ENCODE assay signal across 9 mouse cellular contexts in genomic region chr17:21009726-21010125, GRCm38 (mm10). TPM values are rescaled to one million over a fixed set of nuclear protein-coding genes. Genes with fewer than 3 reads are reported as not detected.
DNase-seq lines count a peak whose midpoint lies in the region; ATAC-seq and TF ChIP-seq lines count a peak whose summit lies in the region.
"Had no signal": no experiment of that assay in that cellular context is flagged by ENCODE, and none has a peak within 500 bp of the region (broad histone marks: within the 10 kb centered on the region; RNA-seq: fewer than 3 reads in every experiment).

No protein-coding gene starts in this region.

- H3K4me1 ChIP-seq in erythroblast, embryonic 14.5 days (ENCODE audit: control insufficient read depth) = peaks cover 24% of the 10 kb centered on the region
- H3K4me1 ChIP-seq in forebrain, embryonic 11.5 days (replicated peaks; ENCODE audit: control insufficient read depth, insufficient read depth, low read length) = no peaks in the 10 kb centered on the region
- peaks cover 5 to 12% of the 10 kb centered on the region in 2 experiments; a peak in 3 of 4 replicates for H3K4me1 ChIP-seq in liver, embryonic 14.5 days (replicated peaks; ENCODE audit: control insufficient read depth in 2 of 2, insufficient read depth in 2 of 2, low read length in 1 of 2)

- peak overlapping the region; percentile 95 for H3K4me3 ChIP-seq in erythroblast, embryonic 14.5 days (replicated peaks)
- peak overlapping the region; percentile 77 for H3K4me3 ChIP-seq in forebrain, embryonic 11.5 days (ENCODE audit: low read depth, low read length)
- H3K4me3 ChIP-seq in liver, embryonic 14.5 days (ENCODE audit: insufficient read depth in 1 of 2, low read depth in 2 of 2, low read length in 2 of 2) = peak overlapping the region; percentile 75 to 84

- peak overlapping the region; percentile 87 for H3K9ac ChIP-seq in forebrain, embryonic 11.5 days (ENCODE audit: low read length)
- H3K9ac ChIP-seq in liver, embryonic 14.5 days (replicated peaks) = peak overlapping the region; percentile 89

- DNase-seq in B cell, adult 2 months = peak; percentile 3 to 25
- no peak for DNase-seq in forebrain, embryonic 11.5 days (ENCODE audit: low spot score)
- DNase-seq in liver, embryonic 14.5 days (ENCODE audit: low read depth in 3 of 3, low spot score in 3 of 3) = peak in 1 of 3 experiments; percentile 4
- DNase-seq in frontal cortex, adult 2 months (ENCODE audit: extremely low spot score in 1 of 2, low spot score in 1 of 2) = no peak
- no peak for DNase-seq in spleen, postnatal 4 days (ENCODE audit: low spot score in 2 of 2)
- no peak for DNase-seq in gastrocnemius, adult 18-20 months (ENCODE audit: low spot score)

- no peaks in the 10 kb centered on the region for H3K9me3 ChIP-seq in erythroblast, embryonic 14.5 days (ENCODE audit: control insufficient read depth, low read length)
- H3K9me3 ChIP-seq in forebrain, embryonic 11.5 days (ENCODE audit: control insufficient read depth, low read length) = no peaks in the 10 kb centered on the region
- H3K9me3 ChIP-seq in liver, embryonic 14.5 days (ENCODE audit: control insufficient read depth, low read length) = no peaks in the 10 kb centered on the region

- no peaks in the 10 kb centered on the region for H3K27me3 ChIP-seq in erythroblast, embryonic 14.5 days (ENCODE audit: control insufficient read depth)
- H3K27me3 ChIP-seq in forebrain, embryonic 11.5 days (ENCODE audit: control insufficient read depth, insufficient read depth, low read length) = no peaks in the 10 kb centered on the region
- H3K27me3 ChIP-seq in liver, embryonic 14.5 days (ENCODE audit: control insufficient read depth, insufficient read depth, low read length) = no peaks in the 10 kb centered on the region

- TF ChIP-seq EP300 in liver, embryonic 14.5 days (IDR thresholded peaks at IDR 0.05; ENCODE audit: low read depth) = no peak

- peaks cover 25% of the 10 kb centered on the region for H3K36me3 ChIP-seq in erythroblast, embryonic 14.5 days (ENCODE audit: control insufficient read depth)
- no peaks in the 10 kb centered on the region; the same call in 1 of the 2 replicates for H3K36me3 ChIP-seq in forebrain, embryonic 11.5 days (ENCODE audit: control insufficient read depth, insufficient read depth, low read length)
- H3K36me3 ChIP-seq in liver, embryonic 14.5 days (replicated peaks; ENCODE audit: control insufficient read depth, insufficient read depth, low read depth) = peaks cover 9% of the 10 kb centered on the region

- H3K4me2 ChIP-seq in forebrain, embryonic 11.5 days (ENCODE audit: low read depth, low read length, severe bottlenecking) = peak overlapping the region; percentile 58
- H3K4me2 ChIP-seq in liver, embryonic 14.5 days (ENCODE audit: low read depth) = peak overlapping the region; percentile 76

- 24% methylated on average over 1 of the region's 1 CpGs for WGBS in forebrain, embryonic 11.5 days
- 36% methylated on average over 1 of the region's 1 CpGs for WGBS in liver, embryonic 14.5 days (ENCODE audit: insufficient replicate concordance)

- H3K27ac ChIP-seq in forebrain, embryonic 11.5 days (ENCODE audit: low read depth, low read length) = no peak overlapping the region
- 0 out of 2 replicates have a peak overlapping the region, but pooled peaks have one; percentile 55 for H3K27ac ChIP-seq in liver, embryonic 14.5 days

- no peak for ATAC-seq in erythroblast, adult 5-6 weeks (replicated peaks; ENCODE audit: low FRiP score, poor library complexity, severe bottlenecking)
- no peak for ATAC-seq in forebrain, embryonic 11.5 days (replicated peaks; ENCODE audit: low FRiP score)
- ATAC-seq in liver, embryonic 14.5 days (ENCODE audit: insufficient read depth) = no peak

- TF ChIP-seq CTCF in liver, embryonic 14.5 days (IDR thresholded peaks at IDR 0.05; ENCODE audit: low read depth) = no peak

RNA-seq across cellular contexts. Expression of gene Zfp160, which starts 1.0 kb away (rescaled TPM):
- 0.06 TPM in 2 replicates for polyA plus RNA-seq in erythroblast, embryonic 14.5 days (2012)
- total RNA-seq in erythroblast, adult 5-6 weeks (2015; ENCODE audit: low replicate concordance) = 4.6 and 5.9 TPM in 2 replicates
- total RNA-seq in erythroblast, adult 5-6 weeks (2017; ENCODE audit: low replicate concordance) = 3.6 and 3.9 TPM in 2 replicates
- polyA plus RNA-seq in forebrain, embryonic 11.5 days (2014; fragmentation: Nextera tagmentation; extraction: Ambion mirVana) = 17.5 and 17.6 TPM in 2 replicates
- 2.4 and 4.5 TPM in 2 replicates for polyA plus RNA-seq in liver, embryonic 14.5 days (2012; rRNA removed)
- polyA plus RNA-seq in liver, embryonic 14.5 days (2014; fragmentation: Nextera tagmentation; extraction: Ambion mirVana) = 4.4 and 4.5 TPM in 2 replicates
- polyA plus RNA-seq in frontal cortex, adult 2 months (2012; rRNA removed) = 15.4 and 19.1 TPM in 2 replicates
- 1 to 10 TPM; 5.6 to 6.6 TPM for total RNA-seq in gastrocnemius, adult 18-20 months (2021)

RNA-seq across cellular contexts. Expression of gene Vmn1r233, which starts 13.5 kb away (rescaled TPM):
- not detected in 2 replicates for polyA plus RNA-seq in erythroblast, embryonic 14.5 days (2012)
- not detected in 2 replicates for total RNA-seq in erythroblast, adult 5-6 weeks (2015; ENCODE audit: low replicate concordance)
- total RNA-seq in erythroblast, adult 5-6 weeks (2017; ENCODE audit: low replicate concordance) = 0.34 TPM in 1 of 2 replicates, not detected in the other
- not detected in 2 replicates for polyA plus RNA-seq in forebrain, embryonic 11.5 days (2014; fragmentation: Nextera tagmentation; extraction: Ambion mirVana)
- not detected in 2 replicates for polyA plus RNA-seq in liver, embryonic 14.5 days (2012; rRNA removed)
- not detected in 2 replicates for polyA plus RNA-seq in liver, embryonic 14.5 days (2014; fragmentation: Nextera tagmentation; extraction: Ambion mirVana)
- polyA plus RNA-seq in frontal cortex, adult 2 months (2012; rRNA removed) = not detected in 2 replicates
- not detected for total RNA-seq in gastrocnemius, adult 18-20 months (2021)
- polyA plus RNA-seq: large intestine, adult 2 months had no signal

Comparison
In these comparisons a context has a peak if more than half of its experiments do, and no peak if none do; other contexts are left out.
1. DNase-seq: peak in B cell, adult 2 months (2 of 2); none in forebrain, embryonic 11.5 days (single experiment), frontal cortex, adult 2 months (0 of 2), spleen, postnatal 4 days (0 of 2) and gastrocnemius, adult 18-20 months (single experiment).
2. Peak in every context shown above with its lines, with median percentiles within 50 percentile points of each other: H3K4me3 ChIP-seq.